Mouse (Mus musculus): ENCODE measurements around the gene Zfp811.

Gene Zfp811
- long read RNA-seq, experiment 1 = 0 reads
- long read RNA-seq, experiment 2 = 0 reads

DNA sequence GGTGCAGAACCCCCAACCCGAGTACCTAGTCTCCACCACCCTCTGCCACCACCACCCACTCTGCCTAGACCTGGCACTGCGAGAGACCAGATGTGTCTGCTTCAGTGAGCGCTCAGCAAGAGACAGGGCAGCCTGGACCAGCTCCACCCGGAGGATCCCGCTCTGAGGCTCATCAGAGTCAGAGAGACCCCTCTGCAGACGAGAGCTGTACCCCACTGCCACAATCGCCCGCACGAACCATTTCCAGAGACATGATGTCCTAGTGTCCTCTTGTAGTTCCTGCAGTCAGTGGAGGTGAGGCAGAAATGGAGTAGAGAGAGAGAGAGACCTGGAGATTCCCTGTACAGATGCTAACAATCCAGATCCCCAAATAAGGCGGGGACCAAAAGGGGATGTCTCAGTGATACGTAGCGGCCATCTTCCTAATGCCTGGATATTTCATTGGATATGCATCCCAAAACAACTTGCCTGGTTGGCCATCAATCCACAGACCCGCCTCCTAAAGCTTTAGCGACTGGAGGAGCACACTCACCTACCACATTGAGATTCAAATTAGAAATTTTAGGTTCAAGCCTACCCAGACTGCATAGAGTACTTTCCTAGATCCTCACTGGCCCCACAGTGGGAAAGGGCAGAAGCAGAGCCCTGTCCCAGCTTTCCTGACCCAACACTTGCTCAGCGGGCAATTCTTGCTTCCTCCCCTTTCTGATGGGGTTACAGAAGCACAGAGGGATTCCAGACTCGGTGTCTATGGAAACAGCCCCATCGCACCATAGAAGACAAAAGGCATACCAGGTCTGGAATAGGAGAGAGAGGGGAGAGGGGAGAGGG is at the start of gene Zfp811:
Gene Zfp811 (minus strand): TSS at position 388 of the 831 bp plus-strand sequence.
- intact Hi-C loops (cut with DNase I) = no loop called here

DNA sequence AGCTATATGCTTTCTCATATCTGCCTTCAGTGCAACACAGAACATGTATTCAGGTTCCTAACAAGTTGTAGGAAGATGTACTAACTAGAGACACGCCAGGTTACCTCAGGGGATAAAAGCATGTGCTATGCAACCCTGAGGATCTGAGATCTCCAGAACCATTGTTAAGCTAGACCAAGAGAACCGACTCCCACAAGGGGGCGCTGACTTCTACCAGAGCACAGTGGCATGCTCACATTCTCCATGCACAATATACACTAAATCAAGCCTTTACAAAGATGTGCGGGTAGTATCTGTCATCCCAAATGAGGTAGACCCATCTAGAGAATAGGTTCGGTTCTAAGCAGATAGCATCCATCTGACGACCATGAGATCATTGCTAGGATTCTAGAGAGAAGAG is 47.0 kb upstream of the Zfp811 start:
- intact Hi-C loops (cut with DNase I) = loop anchor here (5.0 kb wide), 1 partner anchor 96 kb away; no protein-coding TSS in a partner anchor

GRCm38 (mm10) chr17:32851581-32851980 is 41.9 kb upstream of the Zfp811 start:
- intact Hi-C loops (cut with DNase I) = no loop called here

GRCm38 (mm10) chr17:32841388-32841787 is 31.7 kb upstream of the Zfp811 start:
- intact Hi-C loops (cut with DNase I) = no loop called here

DNA sequence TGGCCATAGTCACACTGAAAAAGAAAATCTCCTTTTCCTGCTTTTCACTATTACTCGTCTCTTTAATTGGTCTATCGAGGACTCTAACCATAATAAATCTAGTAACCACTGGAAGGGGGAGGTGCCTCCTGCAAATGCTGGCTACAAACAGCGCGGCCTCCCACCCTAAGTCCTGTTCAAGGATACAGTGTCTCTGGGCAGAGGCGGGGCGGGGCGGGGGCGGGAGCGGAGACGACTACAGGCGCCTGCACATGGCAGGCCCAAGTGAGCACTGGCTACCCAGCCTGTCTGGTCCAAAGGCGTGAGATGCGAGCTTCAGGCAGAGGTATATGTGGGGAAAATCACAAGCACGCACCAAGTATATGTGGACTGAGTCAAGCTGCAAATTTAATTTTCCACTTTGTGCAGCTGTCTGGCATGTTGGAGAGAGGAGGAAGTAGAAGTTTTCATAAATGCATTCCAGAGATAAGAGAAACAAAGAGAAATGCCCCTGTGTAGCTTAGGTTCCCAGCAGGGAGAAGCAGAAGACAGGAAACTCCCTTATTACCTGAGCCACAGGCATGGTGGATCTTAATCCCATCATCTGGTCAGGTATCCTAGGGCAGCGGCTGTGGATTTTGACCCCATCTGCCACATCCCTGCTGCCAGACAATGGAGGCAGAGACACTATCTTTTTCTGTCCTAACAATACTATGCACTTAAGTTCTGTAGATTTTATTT is 29.5 kb upstream of the Zfp811 start:
- intact Hi-C loops (cut with DNase I) = no loop called here

- intact Hi-C loops (cut with DNase I) = no loop called here
These were observed 20.7 kb upstream of the Zfp811 start for GRCm38 (mm10) chr17:32830418-32830782.

DNA sequence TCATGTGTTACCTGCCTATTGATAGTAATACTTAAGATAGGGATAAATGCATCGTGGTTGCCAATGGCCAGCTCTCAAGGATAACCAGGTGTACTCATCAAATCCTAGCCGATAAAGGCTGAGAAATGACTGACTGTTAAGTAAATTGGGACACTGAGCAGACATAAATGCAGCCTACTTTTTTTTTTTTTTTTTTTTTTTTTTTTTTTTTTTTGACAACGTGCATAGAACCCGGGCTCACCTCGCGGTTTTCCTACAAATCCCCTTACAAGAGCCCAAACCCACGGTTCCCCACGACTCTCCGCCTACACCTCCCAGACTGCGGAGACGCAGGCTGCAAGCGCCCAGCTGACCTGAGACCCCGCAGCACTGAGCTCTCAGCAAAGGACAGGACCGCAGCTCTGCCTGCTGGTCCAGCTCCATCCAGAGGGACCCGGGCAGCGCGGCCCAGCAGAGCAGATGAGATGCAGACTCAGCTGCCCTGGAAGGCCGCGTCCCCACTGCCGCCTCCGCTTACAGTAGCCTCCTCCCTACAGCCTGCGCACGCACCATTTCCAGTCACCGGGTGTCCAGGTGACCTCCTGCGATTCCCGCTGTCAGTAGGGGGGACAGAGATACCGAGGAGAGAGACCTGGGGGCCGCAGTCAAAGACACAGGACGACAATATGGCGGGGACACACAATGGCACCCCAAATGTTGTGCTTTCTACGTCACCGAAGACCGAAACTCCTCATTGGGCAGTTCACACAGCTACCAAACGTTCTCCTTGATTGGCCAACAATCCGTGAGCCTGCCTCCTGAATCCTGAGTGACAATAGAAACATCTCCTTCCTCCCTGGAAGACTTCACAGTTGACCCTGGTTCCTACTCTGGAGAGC is 20.0 kb upstream of the Zfp811 start, which contains the start of gene Zfp799:
Gene Zfp799 (minus strand): TSS at position 722 of the 878 bp plus-strand sequence.
- intact Hi-C loops (cut with DNase I) = no loop called here

DNA sequence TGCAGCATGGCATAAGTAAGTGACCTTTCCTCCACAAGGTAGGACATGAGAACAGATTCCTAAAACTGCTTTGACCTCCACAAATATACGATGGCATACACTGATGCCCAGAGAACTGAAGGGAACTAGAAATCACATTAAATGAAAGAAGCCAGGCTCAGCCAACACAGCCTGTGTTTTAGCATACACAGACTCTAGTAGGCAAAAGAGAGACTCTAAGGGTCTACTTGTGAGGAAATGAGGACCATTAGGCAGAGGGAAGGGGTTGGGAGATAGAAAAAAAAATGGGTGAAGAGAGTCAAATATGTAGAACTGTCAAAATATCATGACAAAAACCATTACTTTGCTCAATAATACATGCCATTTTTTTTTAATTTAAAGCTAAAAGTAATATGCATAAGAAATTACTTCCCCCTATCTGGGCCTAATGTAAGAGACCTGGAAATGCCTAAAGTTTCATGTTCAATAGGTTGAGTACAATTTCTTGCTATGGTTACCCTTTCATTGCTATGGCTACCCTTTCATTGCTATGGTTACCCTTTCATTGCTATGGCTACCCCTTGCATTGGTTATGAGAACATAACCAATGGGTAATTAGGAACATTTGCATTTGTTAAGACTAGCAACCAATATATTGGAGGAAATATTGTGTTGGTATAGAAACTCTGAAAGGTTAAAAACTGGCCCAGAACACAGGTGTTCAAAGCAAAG is 6.5 kb upstream of the Zfp811 start:
- intact Hi-C loops (cut with DNase I) = no loop called here

GRCm38 (mm10) chr17:32814136-32814535 is 4.4 kb upstream of the Zfp811 start:
- intact Hi-C loops (cut with DNase I) = no loop called here

- intact Hi-C loops (cut with DNase I) = no loop called here
These were observed 917 bp upstream of the Zfp811 start for GRCm38 (mm10) chr17:32810648-32811047.

GRCm38 (mm10) chr17:32808921-32809320 is 810 bp downstream of the Zfp811 start:
- intact Hi-C loops (cut with DNase I) = no loop called here

DNA sequence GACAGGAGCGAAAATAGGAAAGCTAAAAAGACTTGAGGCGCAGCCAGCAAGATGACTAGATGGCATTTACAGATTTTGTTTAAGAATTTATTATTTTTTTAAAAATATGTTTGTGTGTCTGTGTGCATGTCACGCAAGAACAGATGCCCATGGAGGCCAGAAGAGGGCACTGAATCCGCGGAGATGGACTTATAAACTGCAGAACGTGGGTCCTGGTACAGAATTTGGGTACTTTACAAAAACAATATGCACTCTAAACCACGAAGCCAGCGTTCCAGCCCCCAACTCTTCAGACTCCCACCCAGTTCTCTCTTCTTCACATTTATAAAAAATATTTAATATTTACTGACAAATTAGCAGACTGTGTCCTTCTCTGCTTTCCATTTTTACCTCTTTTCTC is 20.5 kb downstream of the Zfp811 start:
- intact Hi-C loops (cut with DNase I) = no loop called here

DNA sequence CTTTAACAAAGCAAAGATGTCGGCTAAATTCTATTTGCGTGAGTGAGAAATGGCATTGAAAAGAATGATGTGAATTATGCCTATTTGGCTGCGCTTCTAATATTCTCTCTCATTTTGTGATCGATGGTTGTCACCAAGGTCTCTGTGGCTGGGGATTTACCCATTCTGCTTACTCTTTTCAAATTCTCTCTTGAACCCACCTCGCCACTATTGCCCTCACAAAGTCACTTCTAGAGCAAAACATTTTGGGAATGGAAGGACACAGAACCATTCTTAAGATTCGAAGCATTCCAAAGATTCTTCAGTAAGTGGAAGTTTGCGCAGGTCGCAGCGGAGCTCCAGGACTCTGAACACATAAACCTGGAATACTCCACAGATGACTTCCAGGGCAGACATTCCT is 21.2 kb downstream of the Zfp811 start:
- intact Hi-C loops (cut with DNase I) = no loop called here

- intact Hi-C loops (cut with DNase I) = no loop called here
These were observed 21.6 kb downstream of the Zfp811 start, which contains the start of gene Zfp871 for GRCm38 (mm10) chr17:32788094-32788559. Gene Zfp871, minus strand, starts transcription at chr17:32788287.

DNA sequence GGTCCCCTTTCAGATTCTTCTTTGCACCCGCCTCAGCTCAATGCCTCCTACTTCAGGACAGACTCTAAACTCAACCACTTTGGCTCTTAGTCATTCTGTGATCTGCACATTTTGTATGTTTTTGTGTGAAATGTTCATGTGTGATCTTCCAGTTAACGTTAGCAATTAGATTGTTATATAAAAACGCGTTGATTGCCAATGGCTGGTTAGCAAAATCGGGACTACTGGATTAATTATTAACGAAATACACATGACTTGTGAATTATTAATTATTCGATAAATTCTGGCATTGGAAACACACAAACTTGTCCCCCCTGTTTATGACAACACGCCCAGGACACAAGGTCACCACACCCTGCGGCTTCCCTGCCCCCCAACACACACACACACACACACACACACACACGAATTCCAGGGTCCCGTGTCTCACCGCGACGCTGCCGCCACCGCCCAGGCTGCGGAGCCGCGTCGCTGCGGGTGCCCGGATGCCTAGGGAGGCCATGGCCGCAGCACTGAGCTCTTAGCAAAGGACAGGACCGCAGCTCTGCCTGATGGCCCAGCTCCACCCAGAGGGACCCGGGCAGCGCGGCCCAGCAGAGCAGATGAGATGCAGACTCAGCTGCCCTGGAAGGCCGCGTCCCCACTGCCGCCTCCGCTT is 22.2 kb downstream of the Zfp811 start:
- intact Hi-C loops (cut with DNase I) = no loop called here

DNA sequence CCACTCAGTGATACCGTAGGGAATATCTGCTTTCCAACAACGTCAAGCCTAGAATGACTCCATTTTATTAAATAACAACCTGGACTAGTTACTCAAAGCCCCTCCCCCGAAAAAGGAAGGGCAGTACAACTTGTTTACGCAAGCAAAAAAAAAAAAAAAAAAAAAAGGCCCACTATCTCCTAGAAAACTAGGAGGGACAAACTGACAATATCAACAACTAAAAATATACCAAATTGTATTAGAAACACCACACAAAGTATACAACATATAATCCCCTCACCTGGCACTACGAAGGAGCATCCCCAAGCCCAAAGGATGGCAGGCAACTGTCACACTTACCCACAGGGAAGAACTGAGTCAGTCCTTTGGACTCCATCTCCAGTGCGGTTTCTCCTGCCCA is 22.8 kb downstream of the Zfp811 start:
- intact Hi-C loops (cut with DNase I) = no loop called here

DNA sequence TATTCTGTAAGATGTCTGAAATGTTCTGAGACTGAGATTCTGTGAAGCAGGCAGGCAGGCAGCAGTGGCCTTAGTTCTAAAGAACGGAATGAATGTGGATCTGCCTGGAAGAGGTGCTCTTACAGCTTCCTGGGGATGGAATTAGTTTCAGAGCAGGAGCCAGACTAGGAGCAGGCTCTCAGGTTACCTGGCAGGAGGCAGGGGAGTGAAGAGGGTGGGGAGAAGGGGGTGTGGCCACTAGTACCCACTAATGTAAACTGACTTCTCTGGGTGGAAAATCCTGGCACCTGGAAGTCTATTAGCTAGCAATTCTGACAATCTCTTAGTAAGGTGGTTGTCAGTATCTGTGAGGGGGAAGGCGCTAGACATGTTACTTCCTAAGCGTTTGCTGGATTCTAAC is 24.1 kb downstream of the Zfp811 start:
- intact Hi-C loops (cut with DNase I) = no loop called here

DNA sequence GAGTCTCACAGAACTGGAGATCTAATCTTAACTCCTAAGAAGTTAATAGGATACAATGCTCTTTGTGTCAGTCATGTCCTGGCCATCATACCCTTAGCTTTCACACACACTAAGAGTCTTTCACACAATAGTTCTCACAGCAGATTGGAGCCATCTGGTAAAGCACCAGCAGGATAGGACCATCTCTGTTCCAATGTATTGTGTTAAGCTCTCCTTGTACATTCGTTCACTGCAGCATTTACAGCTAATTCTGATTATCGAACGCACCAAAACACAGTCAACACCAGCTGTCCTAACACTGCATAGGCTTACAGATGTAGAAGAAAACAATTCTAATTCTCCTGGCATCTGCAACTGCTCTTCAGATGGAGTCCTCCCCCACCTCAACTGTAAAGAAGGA is 32.2 kb downstream of the Zfp811 start:
- intact Hi-C loops (cut with DNase I) = no loop called here

DNA sequence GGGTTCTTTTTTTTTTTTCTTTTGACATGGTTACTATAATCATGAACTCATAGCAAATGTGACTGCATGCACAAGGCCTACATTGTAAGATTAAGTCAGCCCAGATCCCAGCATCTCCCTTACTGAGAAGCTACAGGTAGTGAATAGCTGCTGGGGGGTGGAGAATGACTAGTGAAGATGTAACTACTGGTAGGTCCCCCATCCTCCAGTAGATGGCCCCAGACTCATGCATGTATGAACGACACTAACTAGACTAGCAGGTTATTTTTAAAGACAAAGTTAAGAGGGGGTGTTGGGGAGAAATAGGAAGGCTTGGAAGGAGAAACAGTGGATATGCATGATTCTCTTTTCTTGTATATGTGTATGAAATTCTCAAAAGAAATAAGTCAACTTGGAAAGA is 38.5 kb downstream of the Zfp811 start:
- intact Hi-C loops (cut with DNase I) = no loop called here

GRCm38 (mm10) chr17:32766422-32766821 is 43.3 kb downstream of the Zfp811 start:
- intact Hi-C loops (cut with DNase I) = no loop called here

Measured in adrenal gland (tissue).